Mouse (Mus musculus) thymus, adult 2 months (tissue): ENCODE results near the gene Emg1. TPM values are rescaled to one million over a fixed set of nuclear protein-coding genes. Genes with fewer than 3 reads are reported as not detected.

Source experiments
- DNase-seq: peaks from one replicate; pipeline ENCODE4 v3.0.0; 2021
- H3K27ac ChIP-seq: fragments of 200-500 bp; 2 replicates; pipeline ENCODE4 v1.5.1; 2012; ENCODE audit warnings: low read length, control low read depth; ENCODE audit not compliant: control insufficient read depth, insufficient read depth
- H3K27me3 ChIP-seq: fragments of 200-500 bp; 2 replicates; pipeline ENCODE4 v1.6.1; 2012; ENCODE audit warnings: mild to moderate bottlenecking, low read length, moderate library complexity, mixed read lengths; ENCODE audit not compliant: control insufficient read depth, insufficient read depth
- H3K36me3 ChIP-seq: fragments of 200-500 bp; 2 replicates; pipeline ENCODE4 v1.6.1; 2012; ENCODE audit warnings: mild to moderate bottlenecking, low read length, moderate library complexity; ENCODE audit not compliant: control insufficient read depth, insufficient read depth
- H3K4me1 ChIP-seq: fragments of 200-500 bp; replicated peaks from 2 replicates; pipeline ENCODE4 v1.6.1; 2012; ENCODE audit warnings: low read length; ENCODE audit not compliant: control insufficient read depth, insufficient read depth
- H3K4me3 ChIP-seq: fragments of 200-500 bp; 2 replicates; pipeline ENCODE4 v1.5.1; 2012; ENCODE audit warnings: mild to moderate bottlenecking, low read length, control low read depth, moderate library complexity; ENCODE audit not compliant: control insufficient read depth, insufficient read depth
- CTCF ChIP-seq: fragments of 200-500 bp; IDR thresholded peaks from 2 replicates; pipeline ENCODE4 v1.5.1; 2012; ENCODE audit warnings: mild to moderate bottlenecking, control low read depth, low read length, moderate library complexity, borderline replicate concordance; ENCODE audit not compliant: control insufficient read depth, poor library complexity, insufficient read depth; ENCODE audit errors: extremely low read depth
- POLR2A ChIP-seq: fragments of 200-500 bp; IDR thresholded peaks from 2 replicates; pipeline ENCODE4 v1.6.1; 2012; ENCODE audit warnings: mild to moderate bottlenecking, low read length, control low read depth, moderate library complexity; ENCODE audit not compliant: control insufficient read depth, poor library complexity, insufficient read depth; ENCODE audit errors: extremely low read depth
- WGBS: fragments of 180-500 bp; shearing (Covaris S2); methylation state at CpG from one replicate; pipeline ENCODE4 v1.1.7; 2018; 5-methylcytosine and 5-hydroxymethylcytosine counted together
- polyA plus RNA-seq: library from polyadenylated mRNA; depleted of rRNA; stranded (reverse); fragments of >200 nt; gene quantifications from 2 replicates; pipeline ENCODE4 v1.2.3, GENCODE M21; 2012; rRNA removed

Gene Emg1
- 203 and 210 TPM in 2 replicates for polyA plus RNA-seq

- H3K27ac ChIP-seq, result peak within 1 kb of the TSS; percentile 72
- peaks cover 15% of the 10 kb centered on the region for H3K4me1 ChIP-seq
- 1% methylated on average over 76 of the region's 76 CpGs for WGBS
- TF ChIP-seq POLR2A (peak; percentile 79; the same call in 1 of the 2 replicates), CTCF (peak; percentile 55; the same call in 1 of the 2 replicates)
- peak within 1 kb of the TSS; percentile 99 for H3K4me3 ChIP-seq
- DNase-seq, result peak; percentile 98
- peaks cover 21% of the 10 kb centered on the region for H3K36me3 ChIP-seq
- no peaks in the 10 kb centered on the region for H3K27me3 ChIP-seq
Observed at GRCm38 (mm10) chr6:124711824-124712782, at the start of gene Emg1, which contains the start of gene Phb2. Gene Emg1, minus strand, starts transcription at chr6:124712178. Gene Phb2, plus strand, starts transcription at chr6:124712336.

DNA sequence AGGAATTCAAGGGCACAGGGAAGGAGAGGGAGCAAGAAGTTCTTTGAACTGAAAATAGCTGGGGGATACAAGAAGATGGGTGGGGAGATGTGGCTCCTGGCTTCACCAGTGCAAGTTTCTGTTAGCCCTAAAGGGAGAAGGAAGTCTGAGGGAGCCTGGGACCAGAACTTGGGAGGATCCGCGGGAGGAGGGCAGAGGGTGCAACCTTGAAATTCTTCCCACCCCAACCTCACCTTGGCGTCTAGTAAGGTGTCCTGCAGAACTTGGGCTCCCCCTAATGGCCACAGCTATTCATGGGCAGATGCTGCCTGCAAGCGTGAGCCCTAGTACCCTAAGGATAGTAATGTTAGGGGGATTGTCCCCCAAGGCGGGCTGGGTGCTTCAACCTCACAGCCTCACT is 47.3 kb upstream of the Emg1 start:
- H3K27ac ChIP-seq, result no peak overlapping the region
- peak; percentile 83 for TF ChIP-seq CTCF
- no peak for TF ChIP-seq POLR2A
- peak; percentile 88 for DNase-seq
- H3K36me3 ChIP-seq, result no peaks in the 10 kb centered on the region
- H3K4me1 ChIP-seq, result peaks cover 7% of the 10 kb centered on the region; the same call in 1 of the 2 replicates
- no peaks in the 10 kb centered on the region for H3K27me3 ChIP-seq
- no peak overlapping the region for H3K4me3 ChIP-seq
- under 1% methylated on average over 5 of the region's 5 CpGs for WGBS

- peaks cover 7% of the 10 kb centered on the region; the same call in 1 of the 2 replicates for H3K4me1 ChIP-seq
- H3K36me3 ChIP-seq, result no peaks in the 10 kb centered on the region
- WGBS, result 49% methylated on average over 2 of the region's 2 CpGs
Observed at GRCm38 (mm10) chr6:124758849-124759232, 46.9 kb upstream of the Emg1 start.

GRCm38 (mm10) chr6:124757909-124758848 is 46.2 kb upstream of the Emg1 start:
- Histone ChIP-seq H3K36me3 (no peaks in the 10 kb centered on the region), H3K27me3 (no peaks in the 10 kb centered on the region), H3K27ac (no peak overlapping the region), H3K4me3 (no peak overlapping the region), H3K4me1 (peaks cover 7% of the 10 kb centered on the region; the same call in 1 of the 2 replicates)
- 88% methylated on average over 5 of the region's 5 CpGs for WGBS
- DNase-seq, result no peak
- no peak for TF ChIP-seq POLR2A
- no peak for TF ChIP-seq CTCF

More at GRCm38 (mm10) chr6:124758849-124759232, 46.9 kb upstream of the Emg1 start:
- no peak for TF ChIP-seq POLR2A
- Histone ChIP-seq H3K27ac (no peak overlapping the region), H3K4me3 (no peak overlapping the region), H3K27me3 (no peaks in the 10 kb centered on the region)
- no peak for DNase-seq

DNA sequence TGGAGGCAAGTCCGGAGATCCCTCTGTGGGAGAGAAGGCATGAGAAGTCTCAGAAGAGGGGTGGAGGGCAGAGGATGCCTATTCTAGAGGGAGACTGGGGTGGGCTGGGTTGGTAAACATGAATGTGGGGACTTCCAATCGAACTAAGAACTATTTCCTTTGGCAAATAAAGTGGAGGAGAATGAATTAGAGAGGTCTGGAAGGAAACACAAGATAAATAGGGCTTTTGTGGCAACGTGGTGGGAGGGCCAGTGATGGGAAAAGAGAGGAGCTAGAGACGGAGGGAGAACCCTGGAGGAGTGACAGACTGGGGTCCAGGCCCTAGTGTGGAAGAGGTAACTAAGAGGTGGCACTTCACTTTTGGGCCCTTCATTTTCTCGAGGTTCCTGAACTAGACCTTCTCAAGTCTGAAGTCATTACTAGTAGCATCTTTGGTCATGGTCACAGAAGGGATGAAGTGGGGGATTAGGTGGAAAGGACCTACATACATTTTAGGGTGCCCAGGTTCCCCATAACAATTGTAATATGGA is 45.4 kb upstream of the Emg1 start:
- no peaks in the 10 kb centered on the region for H3K27me3 ChIP-seq
- no peak overlapping the region for H3K27ac ChIP-seq
- H3K36me3 ChIP-seq, result no peaks in the 10 kb centered on the region
- peaks cover 7% of the 10 kb centered on the region; the same call in 1 of the 2 replicates for H3K4me1 ChIP-seq
- no peak for DNase-seq
- H3K4me3 ChIP-seq, result no peak overlapping the region
- WGBS, result 52% methylated on average over 5 of the region's 5 CpGs
- no peak for TF ChIP-seq POLR2A
- no peak for TF ChIP-seq CTCF
